20 mouse cellular contexts compared by ENCODE assay signal in the genomic region with DNA sequence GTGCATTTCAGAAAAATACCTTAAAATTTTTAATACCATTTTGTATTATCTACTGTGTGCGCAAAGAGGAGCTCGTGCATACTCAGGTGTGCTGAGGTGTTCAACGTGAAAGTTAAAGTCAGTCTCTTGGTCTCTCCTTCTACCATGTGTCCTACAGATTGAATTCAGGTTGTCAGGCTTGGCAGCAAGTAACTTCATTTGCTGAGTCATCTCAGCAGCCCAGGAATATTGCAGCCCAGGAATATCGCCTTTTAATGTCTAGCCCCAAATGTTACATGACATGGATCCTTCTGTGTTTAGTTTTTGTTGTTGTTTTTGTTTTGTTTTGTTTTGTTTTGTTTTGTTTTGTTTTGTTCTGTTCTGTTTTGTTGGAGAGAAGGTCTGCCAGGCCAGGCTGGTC. TPM values are rescaled to one million over a fixed set of nuclear protein-coding genes. Genes with fewer than 3 reads are reported as not detected.
DNase-seq lines count a peak whose midpoint lies in the region; ATAC-seq and TF ChIP-seq lines count a peak whose summit lies in the region.
"Had no signal": no experiment of that assay in that cellular context is flagged by ENCODE, and none has a peak within 500 bp of the region (broad histone marks: within the 10 kb centered on the region; RNA-seq: fewer than 3 reads in every experiment).

No protein-coding gene starts in this region.

- H3ac ChIP-seq in myocyte (ENCODE audit: control insufficient read depth, insufficient read length) = no peak overlapping the region

- intact Hi-C loops in left cerebral cortex, adult 2 months (cut with DNase I) = loop anchor here (5.0 kb wide), 1 partner anchor 33 kb away; the partner anchor contains the start of gene Sh3bp5

- no peak for DNase-seq in heart, embryonic 10.5 days (ENCODE audit: low spot score)
- DNase-seq in heart, postnatal 4 days = no peak
- DNase-seq in left cerebral cortex, adult 2 months (ENCODE audit: extremely low spot score in 1 of 2, low spot score in 2 of 2) = no peak
- no peak for DNase-seq in left cerebral cortex, adult 9 months (ENCODE audit: low spot score in 2 of 2)
- no peak for DNase-seq in cerebellum, postnatal 14 days
- no peak for DNase-seq in adrenal gland, adult 8-10 months
- DNase-seq: B cell, adult 2 months; cerebellum, adult 11-12 months; forebrain, postnatal 0 days; kidney, adult 8-10 months; kidney, postnatal 25 days; layer of hippocampus, adult 9-11 months; lung, postnatal 10 days had no signal

- no peak for TF ChIP-seq POLR2A in myocyte (IDR thresholded peaks at IDR 0.05; ENCODE audit: insufficient read length, low read depth)

- H3K27ac ChIP-seq in heart, embryonic 10.5 days = peak overlapping the region; percentile 76
- peak overlapping the region; percentile 8; the same call in 1 of the 2 replicates for H3K27ac ChIP-seq in left cerebral cortex, adult 2 months
- H3K27ac ChIP-seq in heart, embryonic 16.5 days (ENCODE audit: low read length) = peak overlapping the region; percentile 84; the same call in 1 of the 2 replicates
- H3K27ac ChIP-seq: embryonic facial prominence, embryonic 12.5 days; hindbrain, postnatal 0 days; limb, embryonic 15.5 days had no signal

- no peak for ATAC-seq in heart, embryonic 16.5 days (replicated peaks; ENCODE audit: extremely low read depth, insufficient read depth, low FRiP score)
- ATAC-seq: forebrain, postnatal 0 days; hindbrain, postnatal 0 days; midbrain, embryonic 16.5 days had no signal

- no peaks in the 10 kb centered on the region for H3K79me2 ChIP-seq in myocyte (ENCODE audit: control insufficient read depth, insufficient read depth)

- peaks cover 4% of the 10 kb centered on the region; the same call in 1 of the 2 replicates for H3K36me3 ChIP-seq in heart, embryonic 10.5 days
- no peaks in the 10 kb centered on the region for H3K36me3 ChIP-seq in heart, embryonic 16.5 days (ENCODE audit: control insufficient read depth, insufficient read depth)
- H3K36me3 ChIP-seq in myocyte (ENCODE audit: control insufficient read depth, insufficient read depth) = no peaks in the 10 kb centered on the region

- no peak for TF ChIP-seq CTCF in left cerebral cortex, adult 2 months (IDR thresholded peaks at IDR 0.05)

- no peaks in the 10 kb centered on the region for H3K27me3 ChIP-seq in heart, embryonic 10.5 days (ENCODE audit: insufficient read depth, poor library complexity, severe bottlenecking)
- no peaks in the 10 kb centered on the region for H3K27me3 ChIP-seq in heart, embryonic 16.5 days (ENCODE audit: control insufficient read depth, insufficient read depth, low read length)
- no peaks in the 10 kb centered on the region for H3K27me3 ChIP-seq in myocyte (ENCODE audit: control insufficient read depth, insufficient read depth, insufficient read length)
- H3K27me3 ChIP-seq: embryonic facial prominence, embryonic 12.5 days; limb, embryonic 15.5 days had no signal

- WGBS in heart, embryonic 10.5 days = 77% methylated on average over 4 of the region's 4 CpGs
- WGBS in heart, embryonic 16.5 days = 79% methylated on average over 4 of the region's 4 CpGs

- no peaks in the 10 kb centered on the region for H3K9me3 ChIP-seq in heart, embryonic 10.5 days
- no peaks in the 10 kb centered on the region for H3K9me3 ChIP-seq in heart, embryonic 16.5 days (replicated peaks; ENCODE audit: control insufficient read depth, low read length)
- H3K9me3 ChIP-seq: embryonic facial prominence, embryonic 12.5 days; limb, embryonic 15.5 days; megakaryocyte, embryonic 14.5 days had no signal

- peaks cover 100% of the 10 kb centered on the region for H3K4me1 ChIP-seq in heart, embryonic 10.5 days
- H3K4me1 ChIP-seq in heart, embryonic 16.5 days (ENCODE audit: control insufficient read depth, insufficient read depth, low read length) = peaks cover 86% of the 10 kb centered on the region

- no peak overlapping the region for H3K9ac ChIP-seq in heart, embryonic 16.5 days (ENCODE audit: low read length)
- H3K9ac ChIP-seq: embryonic facial prominence, embryonic 12.5 days; forebrain, postnatal 0 days; limb, embryonic 15.5 days had no signal

- peak overlapping the region; percentile 44; the same call in 1 of the 2 replicates for H3K4me2 ChIP-seq in heart, embryonic 16.5 days (ENCODE audit: low read depth, low read length)
- peak overlapping the region; percentile 69 for H3K4me2 ChIP-seq in myocyte (ENCODE audit: low read depth)
- H3K4me2 ChIP-seq: embryonic facial prominence, embryonic 12.5 days; limb, embryonic 15.5 days had no signal

- H3K4me3 ChIP-seq in heart, embryonic 10.5 days = no peak overlapping the region
- no peak overlapping the region for H3K4me3 ChIP-seq in left cerebral cortex, adult 2 months
- H3K4me3 ChIP-seq in heart, embryonic 16.5 days (ENCODE audit: low read length) = no peak overlapping the region
- no peak overlapping the region for H3K4me3 ChIP-seq in myocyte
- H3K4me3 ChIP-seq: embryonic facial prominence, embryonic 12.5 days; limb, embryonic 15.5 days; megakaryocyte, embryonic 14.5 days had no signal

TF ChIP-seq in myocyte, 11 proteins besides CTCF, POLR2A, EP300 and RAD21:
- TF ChIP-seq TCF12 (IDR thresholded peaks at IDR 0.05; ENCODE audit: insufficient read depth, poor library complexity, severe bottlenecking) = no peak
TF ChIP-seq in myocyte: peak in this region for 0.

RNA-seq across cellular contexts. Expression of gene Sh3bp5, which starts 31.2 kb away (rescaled TPM):
- 26.5 and 30.1 TPM in 2 replicates for polyA plus RNA-seq in heart, embryonic 10.5 days (2016; fragmentation: Nextera tagmentation; extraction: Ambion mirVana)
- 10 to 100 TPM; 78.7 to 80.1 TPM for total RNA-seq in heart, postnatal 4 days (2021)
- total RNA-seq in left cerebral cortex, adult 2 months (2021) = 10 to 100 TPM; 63.5 to 65.4 TPM
- 25.8 and 26.4 TPM in 2 replicates for polyA plus RNA-seq in heart, embryonic 16.5 days (2015; fragmentation: Nextera tagmentation; extraction: Ambion mirVana)
- 29.5 TPM for polyA plus RNA-seq in myocyte (2012; fragmentation: generic; extraction: Trizol)
- 100 to 1,000 TPM; 112 to 172 (median 115) TPM for total RNA-seq in adrenal gland, adult 8-10 months (2022)

Comparison
In these comparisons a context has a peak if more than half of its experiments do, and no peak if none do; other contexts are left out.
1. H3K27ac ChIP-seq: peak in every context shown above with its lines; median percentile 84 in heart, embryonic 16.5 days; 76 in heart, embryonic 10.5 days; 8 in left cerebral cortex, adult 2 months.